Mouse (Mus musculus) myocyte (in vitro differentiated cells): ENCODE data around the gene Cfdp1. TPM values are rescaled to one million over a fixed set of nuclear protein-coding genes. Genes with fewer than 3 reads are reported as not detected.

Experiments
- H3K27me3 ChIP-seq: one replicate; pipeline ENCODE4 v1.6.1; 2011; ENCODE audit not compliant: control insufficient read depth, insufficient read depth, insufficient read length
- H3K36me3 ChIP-seq: one replicate; pipeline ENCODE4 v1.6.1; 2011; ENCODE audit not compliant: control insufficient read depth, insufficient read depth
- H3K4me2 ChIP-seq: one replicate; pipeline ENCODE4 v1.6.1; 2011; ENCODE audit warnings: low read depth, control low read depth
- H3K4me3 ChIP-seq: one replicate; pipeline ENCODE4 v1.5.1; 2011; ENCODE audit warnings: mild to moderate bottlenecking, control low read depth, moderate library complexity
- H3K79me2 ChIP-seq: one replicate; pipeline ENCODE4 v1.6.1; 2011; ENCODE audit not compliant: control insufficient read depth, insufficient read depth
- H3ac ChIP-seq: one replicate; pipeline ENCODE4 v1.6.1; 2011; ENCODE audit not compliant: control insufficient read depth, insufficient read length
- CEBPB ChIP-seq: IDR thresholded peaks from 2 replicates; pipeline ENCODE4 v1.6.1; 2011; ENCODE audit warnings: mild to moderate bottlenecking, moderate library complexity; ENCODE audit not compliant: poor library complexity, insufficient read depth, severe bottlenecking
- E2F4 ChIP-seq: IDR thresholded peaks from one replicate; pipeline ENCODE4 v1.6.1; 2011; ENCODE audit warnings: mild to moderate bottlenecking, control low read depth, moderate library complexity; ENCODE audit not compliant: insufficient read depth
- MAX ChIP-seq: IDR thresholded peaks from one replicate; pipeline ENCODE4 v1.6.1; 2011; ENCODE audit warnings: low read depth, mild to moderate bottlenecking, control low read depth
- MYOD1 ChIP-seq, 3 experiments: IDR thresholded peaks; one replicate each; pipeline ENCODE4 v1.6.1; 2011; ENCODE audit warnings: control low read depth in 2 of 3, low read depth in 2 of 3, mild to moderate bottlenecking in 2 of 3, moderate library complexity in 1 of 3; ENCODE audit not compliant: insufficient read length in 2 of 3, control insufficient read depth in 1 of 3
- MYOG ChIP-seq, 3 experiments: IDR thresholded peaks; one replicate each; pipeline ENCODE4 v1.6.1; 2011; ENCODE audit warnings: control low read depth in 2 of 3, low read depth in 2 of 3, mild to moderate bottlenecking in 2 of 3; ENCODE audit not compliant: insufficient read length in 2 of 3, control insufficient read depth in 1 of 3, insufficient read depth in 1 of 3
- POLR2A ChIP-seq: IDR thresholded peaks from one replicate; pipeline ENCODE4 v1.6.1; 2011; ENCODE audit warnings: low read depth, mild to moderate bottlenecking, control low read depth, moderate library complexity; ENCODE audit not compliant: insufficient read length
- POLR2AphosphoS2 ChIP-seq: IDR thresholded peaks from one replicate; pipeline ENCODE4 v1.6.1; 2011; ENCODE audit warnings: low read depth, control low read depth; ENCODE audit not compliant: insufficient read length
- REST ChIP-seq: IDR thresholded peaks from one replicate; pipeline ENCODE4 v1.6.1; 2011; ENCODE audit warnings: mild to moderate bottlenecking, control low read depth, moderate library complexity; ENCODE audit not compliant: insufficient read depth, insufficient read length
- SRF ChIP-seq: IDR thresholded peaks from one replicate; pipeline ENCODE4 v1.6.1; 2011; ENCODE audit warnings: low read depth; ENCODE audit not compliant: control insufficient read depth, insufficient read length
- TCF12 ChIP-seq: IDR thresholded peaks from one replicate; pipeline ENCODE4 v1.6.1; 2011; ENCODE audit warnings: mild to moderate bottlenecking, control low read depth; ENCODE audit not compliant: poor library complexity, insufficient read depth, severe bottlenecking
- TCF3 ChIP-seq: IDR thresholded peaks from one replicate; pipeline ENCODE4 v1.6.1; 2011; ENCODE audit warnings: low read depth, control low read depth; ENCODE audit not compliant: insufficient read length
- USF1 ChIP-seq: IDR thresholded peaks from one replicate; pipeline ENCODE4 v1.6.1; 2011; ENCODE audit warnings: low read depth, mild to moderate bottlenecking, control low read depth, moderate library complexity
- polyA plus RNA-seq: library from polyadenylated mRNA; unstranded; fragments of >200 nt; fragmentation: generic; extraction: Trizol; gene quantifications from one replicate; pipeline ENCODE4 v1.2.1, GENCODE M21; 2012; ENCODE audit warnings: missing spikeins

The Cfdp1 gene
- polyA plus RNA-seq, 1 experiment = 44.9 TPM

GRCm38 (mm10) chr8:111775766-111776165, 78.3 kb downstream of the Cfdp1 start:
- no peak overlapping the region for H3K4me3 ChIP-seq
- H3K36me3 ChIP-seq = peaks cover 6% of the 10 kb centered on the region
- no peaks in the 10 kb centered on the region for H3K27me3 ChIP-seq
- no peaks in the 10 kb centered on the region for H3K79me2 ChIP-seq
- H3K4me2 ChIP-seq = no peak overlapping the region
- no peak for TF ChIP-seq E2F4
- TF ChIP-seq POLR2A = no peak
- no peak for TF ChIP-seq USF1
- no peak for TF ChIP-seq TCF3
- TF ChIP-seq SRF = no peak
- TF ChIP-seq CEBPB = no peak
- TF ChIP-seq MYOD1 (IDR thresholded peaks at IDR 0.05; ENCODE audit: control insufficient read depth in 1 of 3, insufficient read length in 2 of 3, low read depth in 2 of 3) = no peak
- no peak for TF ChIP-seq POLR2AphosphoS2
- TF ChIP-seq MAX = no peak
- TF ChIP-seq REST = no peak
- no peak for TF ChIP-seq MYOG (IDR thresholded peaks at IDR 0.05; ENCODE audit: control insufficient read depth in 1 of 3, insufficient read depth in 1 of 3, insufficient read length in 2 of 3, low read depth in 2 of 3)
- H3ac ChIP-seq = no peak overlapping the region

GRCm38 (mm10) chr8:111773476-111773875, 80.6 kb downstream of the Cfdp1 start:
- Histone ChIP-seq H3K36me3 (peaks cover 6% of the 10 kb centered on the region), H3K27me3 (no peaks in the 10 kb centered on the region), H3ac (no peak overlapping the region), H3K4me3 (no peak overlapping the region), H3K4me2 (no peak overlapping the region), H3K79me2 (no peaks in the 10 kb centered on the region)
- TF ChIP-seq CEBPB = no peak
- TF ChIP-seq TCF12 = no peak
- TF ChIP-seq MAX = no peak
- TF ChIP-seq E2F4 = no peak
- no peak for TF ChIP-seq REST
- TF ChIP-seq POLR2A = no peak
- no peak for TF ChIP-seq SRF
- no peak for TF ChIP-seq TCF3
- no peak for TF ChIP-seq MYOD1 (IDR thresholded peaks at IDR 0.05; ENCODE audit: control insufficient read depth in 1 of 3, insufficient read length in 2 of 3, low read depth in 2 of 3)
- TF ChIP-seq USF1 = no peak
- no peak for TF ChIP-seq MYOG (IDR thresholded peaks at IDR 0.05; ENCODE audit: control insufficient read depth in 1 of 3, insufficient read depth in 1 of 3, insufficient read length in 2 of 3, low read depth in 2 of 3)
- no peak for TF ChIP-seq POLR2AphosphoS2

- TF ChIP-seq SRF (no peak), MYOD1 (IDR thresholded peaks at IDR 0.05; ENCODE audit: control insufficient read depth in 1 of 3, insufficient read length in 2 of 3, low read depth in 2 of 3) (no peak), MYOG (IDR thresholded peaks at IDR 0.05; ENCODE audit: control insufficient read depth in 1 of 3, insufficient read depth in 1 of 3, insufficient read length in 2 of 3, low read depth in 2 of 3) (no peak), REST (no peak), TCF3 (no peak), TCF12 (no peak)
- Histone ChIP-seq H3ac (no peak overlapping the region), H3K79me2 (no peaks in the 10 kb centered on the region), H3K4me3 (no peak overlapping the region), H3K36me3 (peaks cover 6% of the 10 kb centered on the region), H3K4me2 (no peak overlapping the region), H3K27me3 (no peaks in the 10 kb centered on the region)
These were observed 81.0 kb downstream of the Cfdp1 start for GRCm38 (mm10) chr8:111773057-111773456.

GRCm38 (mm10) chr8:111772083-111772482, 82.0 kb downstream of the Cfdp1 start:
- no peak for TF ChIP-seq USF1
- no peak for TF ChIP-seq TCF3
- TF ChIP-seq TCF12 = no peak
- no peak for TF ChIP-seq REST
- TF ChIP-seq SRF = no peak
- no peak for TF ChIP-seq MAX
- TF ChIP-seq MYOD1 (IDR thresholded peaks at IDR 0.05; ENCODE audit: control insufficient read depth in 1 of 3, insufficient read length in 2 of 3, low read depth in 2 of 3) = no peak
- TF ChIP-seq MYOG (IDR thresholded peaks at IDR 0.05; ENCODE audit: control insufficient read depth in 1 of 3, insufficient read depth in 1 of 3, insufficient read length in 2 of 3, low read depth in 2 of 3) = no peak
- TF ChIP-seq E2F4 = no peak
- TF ChIP-seq CEBPB = no peak
- no peak for TF ChIP-seq POLR2AphosphoS2
- Histone ChIP-seq H3K36me3 (peaks cover 6% of the 10 kb centered on the region), H3K27me3 (no peaks in the 10 kb centered on the region), H3K4me2 (no peak overlapping the region), H3K4me3 (no peak overlapping the region), H3ac (no peak overlapping the region), H3K79me2 (no peaks in the 10 kb centered on the region)

- TF ChIP-seq MYOD1 (IDR thresholded peaks at IDR 0.05; ENCODE audit: control insufficient read depth in 1 of 3, insufficient read length in 2 of 3, low read depth in 2 of 3) (peak; percentile 62 to 84 (median 73)), SRF (no peak), MYOG (IDR thresholded peaks at IDR 0.05; ENCODE audit: control insufficient read depth in 1 of 3, insufficient read depth in 1 of 3, insufficient read length in 2 of 3, low read depth in 2 of 3) (peak in 1 of 3 experiments; percentile 10)
- Histone ChIP-seq H3K4me2 (no peak overlapping the region), H3K27me3 (no peaks in the 10 kb centered on the region), H3ac (no peak overlapping the region), H3K36me3 (peaks cover 10% of the 10 kb centered on the region), H3K79me2 (no peaks in the 10 kb centered on the region), H3K4me3 (no peak overlapping the region)
These were observed 82.5 kb downstream of the Cfdp1 start for GRCm38 (mm10) chr8:111771625-111772020.
